Mouse (Mus musculus): ENCODE results near the gene Rapgef6. TPM values are rescaled to one million over a fixed set of nuclear protein-coding genes. Genes with fewer than 3 reads are reported as not detected.

Rapgef6 gene
- polyA plus RNA-seq, 1 experiment from 2014 or later: 30.7 TPM

GRCm38 (mm10) chr11:54540328-54540727, 17.7 kb downstream of the Rapgef6 start:
- ATAC-seq (replicated peaks; ENCODE audit: extremely low read depth, insufficient read depth, low FRiP score): no peak
- Histone ChIP-seq H3K9ac (ENCODE audit: low read length) (no peak overlapping the region), H3K9me3 (replicated peaks; ENCODE audit: control insufficient read depth, low read length) (no peaks in the 10 kb centered on the region), H3K4me2 (ENCODE audit: low read depth, low read length) (no peak overlapping the region), H3K27ac (ENCODE audit: low read length) (no peak overlapping the region), H3K4me3 (ENCODE audit: low read length) (no peak overlapping the region), H3K36me3 (ENCODE audit: control insufficient read depth, insufficient read depth) (no peaks in the 10 kb centered on the region), H3K27me3 (ENCODE audit: control insufficient read depth, insufficient read depth, low read length) (no peaks in the 10 kb centered on the region), H3K4me1 (ENCODE audit: control insufficient read depth, insufficient read depth, low read length) (peaks cover 3% of the 10 kb centered on the region)

- Histone ChIP-seq H3K4me2 (ENCODE audit: low read depth, low read length) (no peak overlapping the region), H3K4me3 (ENCODE audit: low read length) (no peak overlapping the region), H3K36me3 (ENCODE audit: control insufficient read depth, insufficient read depth) (no peaks in the 10 kb centered on the region), H3K27me3 (ENCODE audit: control insufficient read depth, insufficient read depth, low read length) (no peaks in the 10 kb centered on the region), H3K27ac (ENCODE audit: low read length) (no peak overlapping the region), H3K9ac (ENCODE audit: low read length) (no peak overlapping the region), H3K4me1 (ENCODE audit: control insufficient read depth, insufficient read depth, low read length) (peaks cover 5% of the 10 kb centered on the region), H3K9me3 (replicated peaks; ENCODE audit: control insufficient read depth, low read length) (no peaks in the 10 kb centered on the region)
- ATAC-seq (replicated peaks; ENCODE audit: extremely low read depth, insufficient read depth, low FRiP score): no peak
Observed at GRCm38 (mm10) chr11:54542414-54542813, 19.8 kb downstream of the Rapgef6 start.

- no peaks in the 10 kb centered on the region for H3K9me3 ChIP-seq (replicated peaks; ENCODE audit: control insufficient read depth, low read length)
- no peak overlapping the region for H3K9ac ChIP-seq (ENCODE audit: low read length)
- no peak overlapping the region for H3K4me3 ChIP-seq (ENCODE audit: low read length)
- H3K36me3 ChIP-seq (ENCODE audit: control insufficient read depth, insufficient read depth): no peaks in the 10 kb centered on the region; the same call in 1 of the 2 replicates
- H3K27me3 ChIP-seq (ENCODE audit: control insufficient read depth, insufficient read depth, low read length): no peaks in the 10 kb centered on the region
- no peaks in the 10 kb centered on the region for H3K4me1 ChIP-seq (ENCODE audit: control insufficient read depth, insufficient read depth, low read length)
- H3K4me2 ChIP-seq (ENCODE audit: low read depth, low read length): no peak overlapping the region
- 90% methylated on average over 2 of the region's 2 CpGs for WGBS
- no peak overlapping the region for H3K27ac ChIP-seq (ENCODE audit: low read length)
- ATAC-seq (replicated peaks; ENCODE audit: extremely low read depth, insufficient read depth, low FRiP score): no peak
Observed at GRCm38 (mm10) chr11:54554970-54555369, 32.3 kb downstream of the Rapgef6 start.

- Histone ChIP-seq H3K4me3 (ENCODE audit: low read length) (no peak overlapping the region), H3K9me3 (replicated peaks; ENCODE audit: control insufficient read depth, low read length) (no peaks in the 10 kb centered on the region), H3K27me3 (ENCODE audit: control insufficient read depth, insufficient read depth, low read length) (no peaks in the 10 kb centered on the region), H3K4me2 (ENCODE audit: low read depth, low read length) (no peak overlapping the region), H3K27ac (ENCODE audit: low read length) (no peak overlapping the region), H3K4me1 (ENCODE audit: control insufficient read depth, insufficient read depth, low read length) (no peaks in the 10 kb centered on the region), H3K36me3 (ENCODE audit: control insufficient read depth, insufficient read depth) (no peaks in the 10 kb centered on the region; the same call in 1 of the 2 replicates), H3K9ac (ENCODE audit: low read length) (no peak overlapping the region)
- no peak for ATAC-seq (replicated peaks; ENCODE audit: extremely low read depth, insufficient read depth, low FRiP score)
- 81% methylated on average over 5 of the region's 5 CpGs for WGBS
Observed at GRCm38 (mm10) chr11:54562761-54563160, 40.1 kb downstream of the Rapgef6 start.

- WGBS: 52% methylated on average over 1 of the region's 1 CpGs
- no peaks in the 10 kb centered on the region for H3K27me3 ChIP-seq (ENCODE audit: control insufficient read depth, insufficient read depth, low read length)
- ATAC-seq (replicated peaks; ENCODE audit: extremely low read depth, insufficient read depth, low FRiP score): no peak; the same call in 1 of the 2 replicates
Observed at GRCm38 (mm10) chr11:54567959-54568358, 45.3 kb downstream of the Rapgef6 start.

GRCm38 (mm10) chr11:54574741-54575140, 52.1 kb downstream of the Rapgef6 start:
- 94% methylated on average over 2 of the region's 2 CpGs for WGBS
- Histone ChIP-seq H3K9ac (ENCODE audit: low read length) (no peak overlapping the region), H3K4me2 (ENCODE audit: low read depth, low read length) (no peak overlapping the region), H3K9me3 (replicated peaks; ENCODE audit: control insufficient read depth, low read length) (no peaks in the 10 kb centered on the region), H3K27me3 (ENCODE audit: control insufficient read depth, insufficient read depth, low read length) (no peaks in the 10 kb centered on the region), H3K4me3 (ENCODE audit: low read length) (no peak overlapping the region), H3K36me3 (ENCODE audit: control insufficient read depth, insufficient read depth) (peaks cover 4% of the 10 kb centered on the region), H3K4me1 (ENCODE audit: control insufficient read depth, insufficient read depth, low read length) (no peaks in the 10 kb centered on the region), H3K27ac (ENCODE audit: low read length) (no peak overlapping the region)
- no peak for ATAC-seq (replicated peaks; ENCODE audit: extremely low read depth, insufficient read depth, low FRiP score)

More at GRCm38 (mm10) chr11:54567959-54568358, 45.3 kb downstream of the Rapgef6 start:
- Histone ChIP-seq H3K4me3 (ENCODE audit: low read length) (no peak overlapping the region), H3K36me3 (ENCODE audit: control insufficient read depth, insufficient read depth) (peaks cover 6% of the 10 kb centered on the region), H3K4me2 (ENCODE audit: low read depth, low read length) (no peak overlapping the region), H3K9ac (ENCODE audit: low read length) (no peak overlapping the region), H3K9me3 (replicated peaks; ENCODE audit: control insufficient read depth, low read length) (no peaks in the 10 kb centered on the region), H3K4me1 (ENCODE audit: control insufficient read depth, insufficient read depth, low read length) (no peaks in the 10 kb centered on the region), H3K27ac (ENCODE audit: low read length) (no peak overlapping the region)

- H3K4me2 ChIP-seq (ENCODE audit: low read depth, low read length): no peak overlapping the region; the same call in 1 of the 2 replicates
- no peaks in the 10 kb centered on the region for H3K9me3 ChIP-seq (replicated peaks; ENCODE audit: control insufficient read depth, low read length)
- H3K4me1 ChIP-seq (ENCODE audit: control insufficient read depth, insufficient read depth, low read length): peaks cover 7% of the 10 kb centered on the region
- H3K4me3 ChIP-seq (ENCODE audit: low read length): no peak overlapping the region
- H3K27me3 ChIP-seq (ENCODE audit: control insufficient read depth, insufficient read depth, low read length): no peaks in the 10 kb centered on the region
- H3K36me3 ChIP-seq (ENCODE audit: control insufficient read depth, insufficient read depth): 0 out of 2 replicates have a peak, but pooled peaks cover 3% of the 10 kb centered on the region
- no peak overlapping the region for H3K9ac ChIP-seq (ENCODE audit: low read length)
- 0 out of 2 replicates have a peak overlapping the region, but pooled peaks have one; percentile 27 for H3K27ac ChIP-seq (ENCODE audit: low read length)
- no peak for ATAC-seq (replicated peaks; ENCODE audit: extremely low read depth, insufficient read depth, low FRiP score)
- WGBS: 29% methylated on average over 3 of the region's 3 CpGs
Observed at GRCm38 (mm10) chr11:54592585-54592984, 69.9 kb downstream of the Rapgef6 start.

- Histone ChIP-seq H3K36me3 (ENCODE audit: control insufficient read depth, insufficient read depth) (0 out of 2 replicates have a peak, but pooled peaks cover 2% of the 10 kb centered on the region), H3K9me3 (replicated peaks; ENCODE audit: control insufficient read depth, low read length) (no peaks in the 10 kb centered on the region), H3K27ac (ENCODE audit: low read length) (no peak overlapping the region), H3K4me2 (ENCODE audit: low read depth, low read length) (no peak overlapping the region), H3K27me3 (ENCODE audit: control insufficient read depth, insufficient read depth, low read length) (no peaks in the 10 kb centered on the region), H3K4me3 (ENCODE audit: low read length) (no peak overlapping the region), H3K9ac (ENCODE audit: low read length) (no peak overlapping the region), H3K4me1 (ENCODE audit: control insufficient read depth, insufficient read depth, low read length) (peaks cover 9% of the 10 kb centered on the region)
- ATAC-seq (replicated peaks; ENCODE audit: extremely low read depth, insufficient read depth, low FRiP score): no peak
- 59% methylated on average over 2 of the region's 2 CpGs for WGBS
Observed at GRCm38 (mm10) chr11:54594049-54594448, 71.4 kb downstream of the Rapgef6 start.

- Histone ChIP-seq H3K36me3 (ENCODE audit: control insufficient read depth, insufficient read depth) (no peaks in the 10 kb centered on the region), H3K4me3 (ENCODE audit: low read length) (no peak overlapping the region), H3K4me1 (ENCODE audit: control insufficient read depth, insufficient read depth, low read length) (peaks cover 9% of the 10 kb centered on the region), H3K9ac (ENCODE audit: low read length) (no peak overlapping the region), H3K4me2 (ENCODE audit: low read depth, low read length) (no peak overlapping the region), H3K27me3 (ENCODE audit: control insufficient read depth, insufficient read depth, low read length) (no peaks in the 10 kb centered on the region), H3K27ac (ENCODE audit: low read length) (no peak overlapping the region), H3K9me3 (replicated peaks; ENCODE audit: control insufficient read depth, low read length) (no peaks in the 10 kb centered on the region)
- 41% methylated on average over 4 of the region's 4 CpGs for WGBS
- no peak for ATAC-seq (replicated peaks; ENCODE audit: extremely low read depth, insufficient read depth, low FRiP score)
Observed at GRCm38 (mm10) chr11:54595053-54595452, 72.4 kb downstream of the Rapgef6 start.
